ENCODE assay signal across 13 mouse cellular contexts in genomic region chr6:121105726-121106125, GRCm38 (mm10).
"Had no signal": no experiment of that assay in that cellular context is flagged by ENCODE, and none has a peak within 500 bp of the region (broad histone marks: within the 10 kb centered on the region; RNA-seq: fewer than 3 reads in every experiment).

No protein-coding gene starts in this region.

- DNase-seq: kidney, adult 2 months; kidney, postnatal 36 days; liver, embryonic 13.5 days; lung, adult 18-20 months; midbrain, embryonic 14.5 days; right cerebral cortex, adult 18-20 months; right cerebral cortex, postnatal 25 days; thymus, postnatal 36 days had no signal

- H3K36me3 ChIP-seq: limb, embryonic 15.5 days; neural tube, embryonic 15.5 days had no signal

- H3K9me3 ChIP-seq: limb, embryonic 15.5 days; liver, embryonic 13.5 days; midbrain, embryonic 10.5 days; neural tube, embryonic 15.5 days had no signal

- H3K27me3 ChIP-seq: limb, embryonic 15.5 days; liver, embryonic 13.5 days; neural tube, embryonic 15.5 days had no signal

- H3K4me2 ChIP-seq: limb, embryonic 15.5 days; liver, embryonic 13.5 days; neural tube, embryonic 15.5 days had no signal

- H3K9ac ChIP-seq: limb, embryonic 15.5 days; liver, embryonic 13.5 days; neural tube, embryonic 15.5 days had no signal

- H3K4me3 ChIP-seq: limb, embryonic 15.5 days; liver, embryonic 13.5 days; midbrain, embryonic 10.5 days; myocyte; neural tube, embryonic 15.5 days had no signal

- H3K27ac ChIP-seq: kidney, postnatal 0 days; limb, embryonic 15.5 days; liver, embryonic 13.5 days; neural tube, embryonic 15.5 days had no signal
